Mouse (Mus musculus) liver, adult (tissue): ENCODE results near the gene Smoc1.

Source experiments
- GATA4 ChIP-seq: IDR thresholded peaks from 2 replicates; pipeline ENCODE4 v1.6.1; 2014; ENCODE audit warnings: mild to moderate bottlenecking, low read length; ENCODE audit not compliant: insufficient replicate concordance

Smoc1 gene

GRCm38 (mm10) chr12:81159947-81160346 is 133.3 kb downstream of the Smoc1 start:
- TF ChIP-seq GATA4 = no peak

- TF ChIP-seq GATA4 = no peak
These were observed 133.8 kb downstream of the Smoc1 start for GRCm38 (mm10) chr12:81160425-81160824.

- no peak for TF ChIP-seq GATA4
These were observed 134.2 kb downstream of the Smoc1 start for GRCm38 (mm10) chr12:81160831-81161230.

- no peak for TF ChIP-seq GATA4
These were observed 134.7 kb downstream of the Smoc1 start for GRCm38 (mm10) chr12:81161282-81161681.

GRCm38 (mm10) chr12:81163131-81163530 is 136.5 kb downstream of the Smoc1 start:
- no peak for TF ChIP-seq GATA4

GRCm38 (mm10) chr12:81163566-81163965 is 137.0 kb downstream of the Smoc1 start:
- TF ChIP-seq GATA4 = no peak

GRCm38 (mm10) chr12:81166092-81166491 is 139.5 kb downstream of the Smoc1 start:
- TF ChIP-seq GATA4 = no peak

- TF ChIP-seq GATA4 = no peak
These were observed 140.0 kb downstream of the Smoc1 start for GRCm38 (mm10) chr12:81166615-81167014.

GRCm38 (mm10) chr12:81167142-81167541 is 140.5 kb downstream of the Smoc1 start:
- no peak for TF ChIP-seq GATA4

- TF ChIP-seq GATA4 = no peak
These were observed 141.4 kb downstream of the Smoc1 start for GRCm38 (mm10) chr12:81168031-81168430.

GRCm38 (mm10) chr12:81168494-81168893 is 141.9 kb downstream of the Smoc1 start:
- no peak for TF ChIP-seq GATA4

- TF ChIP-seq GATA4 = no peak
These were observed 143.5 kb downstream of the Smoc1 start for GRCm38 (mm10) chr12:81170076-81170475.

GRCm38 (mm10) chr12:81173011-81173410 is 146.4 kb downstream of the Smoc1 start:
- no peak for TF ChIP-seq GATA4

GRCm38 (mm10) chr12:81173893-81174292 is 147.3 kb downstream of the Smoc1 start:
- no peak for TF ChIP-seq GATA4

- TF ChIP-seq GATA4 = no peak
These were observed 148.6 kb downstream of the Smoc1 start for GRCm38 (mm10) chr12:81175252-81175651.

GRCm38 (mm10) chr12:81182073-81182472 is 155.5 kb downstream of the Smoc1 start:
- no peak for TF ChIP-seq GATA4

- no peak for TF ChIP-seq GATA4
These were observed 158.4 kb downstream of the Smoc1 start for GRCm38 (mm10) chr12:81184967-81185366.

- no peak for TF ChIP-seq GATA4
These were observed 159.5 kb downstream of the Smoc1 start for GRCm38 (mm10) chr12:81186081-81186480.
